In genomic region chr7:141991183-141991582, GRCm38 (mm10) we compare ENCODE assay signal across 24 mouse cellular contexts. TPM values are rescaled to one million over a fixed set of nuclear protein-coding genes. Genes with fewer than 3 reads are reported as not detected.
A peak's percentile ranks its signal among the peaks of the same experiment; 100 is the strongest.
DNase-seq lines count a peak whose midpoint lies in the region; ATAC-seq and TF ChIP-seq lines count a peak whose summit lies in the region.
"Had no signal": no experiment of that assay in that cellular context is flagged by ENCODE, and none has a peak within 500 bp of the region (broad histone marks: within the 10 kb centered on the region; RNA-seq: fewer than 3 reads in every experiment).

No protein-coding gene starts in this region.

- H3K27ac ChIP-seq in embryonic facial prominence, embryonic 14.5 days (replicated peaks; ENCODE audit: low read depth, low read length), result no peak overlapping the region
- H3K27ac ChIP-seq in embryonic facial prominence, embryonic 10.5 days (replicated peaks), result no peak overlapping the region
- H3K27ac ChIP-seq in forebrain, embryonic 12.5 days, result 0 out of 2 replicates have a peak overlapping the region, but pooled peaks have one; percentile 5
- no peak overlapping the region for H3K27ac ChIP-seq in forebrain, postnatal 0 days (ENCODE audit: low read depth, low read length)
- H3K27ac ChIP-seq in layer of hippocampus, adult 2 months, result peak overlapping the region; percentile 39; the same call in 1 of the 2 replicates
- no peak overlapping the region for H3K27ac ChIP-seq in embryonic facial prominence, embryonic 15.5 days (replicated peaks)
- H3K27ac ChIP-seq: embryonic facial prominence, embryonic 13.5 days; forebrain, embryonic 10.5 days had no signal

- TF ChIP-seq CTCF in forebrain, postnatal 0 days (IDR thresholded peaks at IDR 0.05; ENCODE audit: low read depth), result no peak
- no peak for TF ChIP-seq CTCF in layer of hippocampus, adult 2 months (conservative IDR thresholded peaks at IDR 0.05)

- H3K36me3 ChIP-seq in embryonic facial prominence, embryonic 14.5 days (ENCODE audit: control insufficient read depth, insufficient read depth, low read length), result no peaks in the 10 kb centered on the region
- peaks cover 61% of the 10 kb centered on the region for H3K36me3 ChIP-seq in embryonic facial prominence, embryonic 10.5 days (replicated peaks)
- peaks cover 100% of the 10 kb centered on the region for H3K36me3 ChIP-seq in forebrain, embryonic 12.5 days (replicated peaks)
- peaks cover 90% of the 10 kb centered on the region for H3K36me3 ChIP-seq in forebrain, postnatal 0 days (ENCODE audit: insufficient read depth)
- H3K36me3 ChIP-seq in embryonic facial prominence, embryonic 15.5 days, result no peaks in the 10 kb centered on the region
- H3K36me3 ChIP-seq: embryonic facial prominence, embryonic 13.5 days; G1E had no signal

- ATAC-seq in embryonic facial prominence, embryonic 14.5 days (ENCODE audit: low read depth), result peak; percentile 76; the same call in 1 of the 2 replicates
- ATAC-seq in forebrain, embryonic 12.5 days (ENCODE audit: low FRiP score), result no peak
- ATAC-seq in forebrain, postnatal 0 days, result no peak
- 0 out of 2 replicates have a peak, but pooled peaks have one; percentile 20 for ATAC-seq in embryonic facial prominence, embryonic 15.5 days (ENCODE audit: insufficient number of reproducible peaks, low FRiP score, low TSS enrichment, low read depth)
- ATAC-seq: activated CD4-positive, CD25-positive, alpha-beta regulatory T cell, adult 4 months; CD4-positive, CD25-positive, alpha-beta regulatory T cell, adult 4 months; forebrain, embryonic 14.5 days; Patski had no signal

- no peaks in the 10 kb centered on the region for H3K4me1 ChIP-seq in embryonic facial prominence, embryonic 14.5 days (ENCODE audit: control insufficient read depth, insufficient read depth, low read length)
- peaks cover 4% of the 10 kb centered on the region for H3K4me1 ChIP-seq in embryonic facial prominence, embryonic 10.5 days
- no peaks in the 10 kb centered on the region for H3K4me1 ChIP-seq in forebrain, embryonic 12.5 days
- H3K4me1 ChIP-seq in forebrain, postnatal 0 days (ENCODE audit: insufficient read depth), result no peaks in the 10 kb centered on the region
- H3K4me1 ChIP-seq in embryonic facial prominence, embryonic 15.5 days, result no peaks in the 10 kb centered on the region
- H3K4me1 ChIP-seq: embryonic facial prominence, embryonic 13.5 days had no signal

- 67% methylated on average over 2 of the region's 2 CpGs for WGBS in embryonic facial prominence, embryonic 14.5 days
- 82% methylated on average over 2 of the region's 2 CpGs for WGBS in embryonic facial prominence, embryonic 10.5 days
- WGBS in forebrain, embryonic 12.5 days, result 87% methylated on average over 2 of the region's 2 CpGs
- WGBS in forebrain, postnatal 0 days, result 77% methylated on average over 2 of the region's 2 CpGs
- 86% methylated on average over 2 of the region's 2 CpGs for WGBS in embryonic facial prominence, embryonic 15.5 days

- H3K9ac ChIP-seq in embryonic facial prominence, embryonic 14.5 days (ENCODE audit: low read depth, low read length), result no peak overlapping the region
- no peak overlapping the region for H3K9ac ChIP-seq in forebrain, embryonic 12.5 days
- H3K9ac ChIP-seq in forebrain, postnatal 0 days, result no peak overlapping the region
- no peak overlapping the region for H3K9ac ChIP-seq in embryonic facial prominence, embryonic 15.5 days
- H3K9ac ChIP-seq: embryonic facial prominence, embryonic 13.5 days had no signal

- H3K4me3 ChIP-seq in embryonic facial prominence, embryonic 14.5 days (ENCODE audit: low read depth, low read length), result no peak overlapping the region
- no peak overlapping the region for H3K4me3 ChIP-seq in embryonic facial prominence, embryonic 10.5 days
- H3K4me3 ChIP-seq in forebrain, embryonic 12.5 days (replicated peaks), result no peak overlapping the region
- no peak overlapping the region for H3K4me3 ChIP-seq in forebrain, postnatal 0 days (ENCODE audit: low read depth, low read length)
- no peak overlapping the region for H3K4me3 ChIP-seq in layer of hippocampus, adult 2 months
- no peak overlapping the region for H3K4me3 ChIP-seq in embryonic facial prominence, embryonic 15.5 days (replicated peaks)
- H3K4me3 ChIP-seq: embryonic facial prominence, embryonic 13.5 days; erythroblast, embryonic 14.5 days; forebrain, embryonic 10.5 days had no signal

- H3K4me2 ChIP-seq in embryonic facial prominence, embryonic 14.5 days (ENCODE audit: low read depth, low read length), result no peak overlapping the region
- no peak overlapping the region for H3K4me2 ChIP-seq in forebrain, embryonic 12.5 days
- no peak overlapping the region for H3K4me2 ChIP-seq in forebrain, postnatal 0 days (ENCODE audit: low read depth)
- no peak overlapping the region for H3K4me2 ChIP-seq in embryonic facial prominence, embryonic 15.5 days (replicated peaks)
- H3K4me2 ChIP-seq: embryonic facial prominence, embryonic 13.5 days had no signal

- H3K27me3 ChIP-seq in embryonic facial prominence, embryonic 14.5 days (replicated peaks; ENCODE audit: control insufficient read depth, insufficient read depth, low read length), result no peaks in the 10 kb centered on the region
- H3K27me3 ChIP-seq in embryonic facial prominence, embryonic 10.5 days (replicated peaks; ENCODE audit: low read depth, poor library complexity, severe bottlenecking), result no peaks in the 10 kb centered on the region
- H3K27me3 ChIP-seq in forebrain, embryonic 12.5 days, result no peaks in the 10 kb centered on the region
- H3K27me3 ChIP-seq in forebrain, postnatal 0 days (ENCODE audit: insufficient read depth, low read length), result no peaks in the 10 kb centered on the region
- H3K27me3 ChIP-seq in embryonic facial prominence, embryonic 15.5 days, result no peaks in the 10 kb centered on the region
- H3K27me3 ChIP-seq: CH12.LX; embryonic facial prominence, embryonic 13.5 days had no signal

- H3K9me3 ChIP-seq in embryonic facial prominence, embryonic 14.5 days (ENCODE audit: control insufficient read depth, low read length), result no peaks in the 10 kb centered on the region
- no peaks in the 10 kb centered on the region for H3K9me3 ChIP-seq in embryonic facial prominence, embryonic 10.5 days
- no peaks in the 10 kb centered on the region for H3K9me3 ChIP-seq in forebrain, embryonic 12.5 days
- no peaks in the 10 kb centered on the region for H3K9me3 ChIP-seq in forebrain, postnatal 0 days (ENCODE audit: low read length)
- no peaks in the 10 kb centered on the region for H3K9me3 ChIP-seq in embryonic facial prominence, embryonic 15.5 days (replicated peaks)
- H3K9me3 ChIP-seq: embryonic facial prominence, embryonic 13.5 days; forebrain, embryonic 10.5 days; G1E had no signal

- peak; percentile 64 for DNase-seq in embryonic facial prominence, embryonic 14.5 days (ENCODE audit: low spot score)
- no peak for DNase-seq in embryonic facial prominence, embryonic 10.5 days (ENCODE audit: low spot score)
- no peak for DNase-seq in forebrain, postnatal 0 days
- no peak for DNase-seq in layer of hippocampus, adult 2 months (ENCODE audit: low spot score in 2 of 2)
- DNase-seq in layer of hippocampus, postnatal 36 days, result no peak
- DNase-seq: adrenal gland, adult 8-10 months; adrenal gland, postnatal 14 days; adrenal gland, postnatal 36 days; B cell, adult 2 months; cerebellum, adult 11-12 months; cerebellum, adult 2 months; cerebellum, adult 9-10 months; cerebellum, postnatal 10 days had no signal

RNA-seq across cellular contexts. Expression of gene Brsk2, which starts 41.6 kb away (rescaled TPM):
- 1.3 TPM in 2 replicates for polyA plus RNA-seq in embryonic facial prominence, embryonic 14.5 days (2014; fragmentation: Nextera tagmentation; extraction: Ambion mirVana)
- 3.0 and 3.7 TPM in 2 replicates for polyA plus RNA-seq in embryonic facial prominence, embryonic 10.5 days (2016; fragmentation: Nextera tagmentation; extraction: Ambion mirVana)
- polyA plus RNA-seq in forebrain, embryonic 12.5 days (2016; fragmentation: Nextera tagmentation; extraction: Ambion mirVana), result 19.8 and 20.2 TPM in 2 replicates
- 107 and 132 TPM in 2 replicates for total RNA-seq in forebrain, postnatal 0 days (2014; rRNA removed)
- 15.8 and 18.3 TPM in 2 replicates for polyA plus RNA-seq in forebrain, postnatal 0 days (2015; fragmentation: Nextera tagmentation; extraction: Ambion mirVana)
- 100 to 1,000 TPM; 175 to 181 TPM for total RNA-seq in layer of hippocampus, adult 2 months (2021)
- total RNA-seq in layer of hippocampus, postnatal 36 days (2021), result 100 to 1,000 TPM; 163 to 178 TPM
- 1.2 and 1.7 TPM in 2 replicates for polyA plus RNA-seq in embryonic facial prominence, embryonic 15.5 days (2015; fragmentation: Nextera tagmentation; extraction: Ambion mirVana)
- polyA plus RNA-seq: G1E had no signal

Comparison
In these comparisons a context has a peak if more than half of its experiments do, and no peak if none do; other contexts are left out.
1. H3K27ac ChIP-seq: peak in forebrain, embryonic 12.5 days (single experiment) and layer of hippocampus, adult 2 months (single experiment); none in embryonic facial prominence, embryonic 14.5 days (single experiment), embryonic facial prominence, embryonic 10.5 days (single experiment), forebrain, postnatal 0 days (single experiment) and embryonic facial prominence, embryonic 15.5 days (single experiment).
2. ATAC-seq: peak in embryonic facial prominence, embryonic 14.5 days (single experiment) and embryonic facial prominence, embryonic 15.5 days (single experiment); none in forebrain, embryonic 12.5 days (single experiment) and forebrain, postnatal 0 days (single experiment).